Mouse (Mus musculus) CD4-positive, CD25-positive, alpha-beta regulatory T cell, adult 4 months (primary cell): Measurements from ENCODE around the gene BC030867. TPM values are rescaled to one million over a fixed set of nuclear protein-coding genes. Genes with fewer than 3 reads are reported as not detected.

Experiments used
- polyA plus RNA-seq, 2 experiments: library from polyadenylated mRNA; unstranded; fragments of 100-300 nt; shearing (Covaris generic); gene quantifications; one replicate each; pipeline ENCODE4 v1.2.1; 2017

BC030867 gene
- polyA plus RNA-seq, 2 experiments from 2014 or later, result 0.40 to 1.8 TPM

Other genes with a start within 250 kb of the BC030867 start
- gene Mpp3, start 220.4 kb upstream of the BC030867 start, polyA plus RNA-seq, result under 1 TPM in 1 of 2 experiments, not detected in 1; 0.42 TPM
- gene Cd300lg, start 207.4 kb upstream of the BC030867 start, polyA plus RNA-seq, result not detected
- 1 to 10 TPM; 1.3 to 3.6 TPM for gene Mpp2, start 160.4 kb upstream of the BC030867 start, polyA plus RNA-seq
- not detected for gene Ppy, start 147.6 kb upstream of the BC030867 start, polyA plus RNA-seq
- not detected for gene Pyy, start 141.1 kb upstream of the BC030867 start, polyA plus RNA-seq
- not detected for gene Nags, start 103.4 kb upstream of the BC030867 start, polyA plus RNA-seq
- gene Tmem101, start 92.5 kb upstream of the BC030867 start, polyA plus RNA-seq, result 10 to 100 TPM; 10.8 to 19.6 TPM
- gene Lsm12, start 63.6 kb upstream of the BC030867 start, polyA plus RNA-seq, result 10 to 100 TPM; 33.4 to 69.4 TPM
- 10 to 100 TPM; 29.1 to 53.9 TPM for gene G6pc3, start 59.3 kb upstream of the BC030867 start, polyA plus RNA-seq
- gene Hdac5, start 18.7 kb upstream of the BC030867 start, polyA plus RNA-seq, result 10 to 100 TPM in 1 of 2 experiments, 1 to 10 TPM in 1; 6.5 to 12.3 TPM
- gene Asb16, start 19.9 kb downstream of the BC030867 start, polyA plus RNA-seq, result not detected
- 10 to 100 TPM; 64.7 to 80.5 TPM for gene Tmub2, start 36.0 kb downstream of the BC030867 start, polyA plus RNA-seq
- gene Atxn7l3, start 47.7 kb downstream of the BC030867 start, polyA plus RNA-seq, result 1 to 10 TPM; 7.2 to 7.3 TPM
- 10 to 100 TPM; 46.1 to 51.1 TPM for gene Ubtf, start 70.9 kb downstream of the BC030867 start, polyA plus RNA-seq
- not detected for gene Slc4a1, start 117.3 kb downstream of the BC030867 start, polyA plus RNA-seq
- 1 to 10 TPM; 3.3 to 3.5 TPM for gene Rundc3a, start 144.5 kb downstream of the BC030867 start, polyA plus RNA-seq
- 10 to 100 TPM; 44.0 to 44.2 TPM for gene Slc25a39, start 159.1 kb downstream of the BC030867 start, polyA plus RNA-seq
- 10 to 100 TPM; 23.3 to 51.4 TPM for gene Grn, start 181.4 kb downstream of the BC030867 start, polyA plus RNA-seq
- not detected for gene Fam171a2, start 198.8 kb downstream of the BC030867 start, polyA plus RNA-seq
- gene Itga2b, start 221.2 kb downstream of the BC030867 start, polyA plus RNA-seq, result 1 to 10 TPM in 1 of 2 experiments, under 1 TPM in 1; 0.36 to 1.5 TPM